Mouse (Mus musculus): Measurements from ENCODE around the gene Gm10961. TPM values are rescaled to one million over a fixed set of nuclear protein-coding genes. Genes with fewer than 3 reads are reported as not detected.

Gene Gm10961
- total RNA-seq, 2 experiments from 2014 or later: not detected

GRCm38 (mm10) chr3:107652968-107653367 lies 21.8 kb downstream of the Gm10961 start:
- H3K4me3 ChIP-seq: no peak overlapping the region
- H3K27ac ChIP-seq: no peak overlapping the region
- no peak for TF ChIP-seq CTCF (IDR thresholded peaks at IDR 0.05)
- no peak for DNase-seq
- intact Hi-C loops (cut with DNase I): no loop called here

GRCm38 (mm10) chr3:107654861-107655260 lies 23.7 kb downstream of the Gm10961 start:
- no peak for TF ChIP-seq CTCF (IDR thresholded peaks at IDR 0.05)
- intact Hi-C loops (cut with DNase I): no loop called here

GRCm38 (mm10) chr3:107655491-107655890 lies 24.4 kb downstream of the Gm10961 start:
- TF ChIP-seq CTCF (IDR thresholded peaks at IDR 0.05): no peak
- intact Hi-C loops (cut with DNase I): no loop called here
- H3K27ac ChIP-seq: no peak overlapping the region
- H3K4me3 ChIP-seq: no peak overlapping the region
- no peak for DNase-seq

More at GRCm38 (mm10) chr3:107654861-107655260, 23.7 kb downstream of the Gm10961 start:
- DNase-seq: no peak
- Histone ChIP-seq H3K27ac (no peak overlapping the region), H3K4me3 (no peak overlapping the region)

GRCm38 (mm10) chr3:107656151-107656550 lies 25.0 kb downstream of the Gm10961 start:
- TF ChIP-seq CTCF (IDR thresholded peaks at IDR 0.05): no peak
- Histone ChIP-seq H3K4me3 (no peak overlapping the region), H3K27ac (no peak overlapping the region)
- DNase-seq: no peak
- intact Hi-C loops (cut with DNase I): no loop called here

GRCm38 (mm10) chr3:107656888-107657287 lies 25.8 kb downstream of the Gm10961 start:
- intact Hi-C loops (cut with DNase I): no loop called here
- TF ChIP-seq CTCF (IDR thresholded peaks at IDR 0.05): no peak
- H3K27ac ChIP-seq: no peak overlapping the region
- H3K4me3 ChIP-seq: no peak overlapping the region
- DNase-seq: no peak

DNA sequence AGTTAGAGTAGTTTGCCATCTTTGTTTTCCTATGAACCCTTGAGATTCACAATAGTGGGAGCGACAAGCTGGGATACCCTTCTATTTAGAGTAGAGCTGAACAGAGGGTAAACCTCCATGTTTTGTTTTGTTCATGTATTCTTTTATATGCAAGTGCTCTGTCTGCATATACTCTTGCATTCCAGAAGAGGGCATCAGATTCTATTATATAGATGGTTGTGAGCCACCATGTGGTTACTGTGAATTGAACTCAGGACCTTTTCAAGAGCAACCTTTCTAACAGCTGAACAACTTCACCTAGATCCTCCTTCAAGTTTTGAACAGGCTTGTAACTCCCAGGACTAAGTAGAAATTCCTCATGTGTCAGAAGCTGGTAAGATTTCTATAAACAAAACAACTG lies 27.9 kb downstream of the Gm10961 start:
- intact Hi-C loops (cut with DNase I): no loop called here
- Histone ChIP-seq H3K27ac (no peak overlapping the region), H3K4me3 (no peak overlapping the region)
- peak; percentile 44 for TF ChIP-seq CTCF (IDR thresholded peaks at IDR 0.05)
- no peak for DNase-seq

DNA sequence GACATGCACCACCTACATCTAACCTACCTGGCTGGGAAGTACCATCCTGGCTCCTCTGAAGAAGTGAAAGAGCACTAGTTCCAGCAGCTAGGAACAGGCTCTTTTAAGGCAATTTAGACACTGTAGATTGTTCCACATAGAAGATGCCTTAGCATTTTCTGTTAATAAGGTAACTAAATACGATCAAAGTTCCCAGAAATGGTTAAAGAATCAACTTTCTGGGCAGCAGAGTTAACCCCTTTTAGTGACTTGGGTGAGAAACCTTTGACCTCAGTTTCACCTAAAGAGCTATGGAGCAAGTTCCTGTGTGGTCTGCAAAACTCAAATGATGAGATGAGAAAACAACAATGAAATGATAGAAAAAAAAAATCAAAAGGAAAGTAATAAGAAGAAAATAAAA lies 33.5 kb downstream of the Gm10961 start:
- DNase-seq: no peak
- Histone ChIP-seq H3K27ac (no peak overlapping the region), H3K4me3 (no peak overlapping the region)
- TF ChIP-seq CTCF (IDR thresholded peaks at IDR 0.05): no peak
- intact Hi-C loops (cut with DNase I): no loop called here

GRCm38 (mm10) chr3:107667426-107667825 lies 36.3 kb downstream of the Gm10961 start:
- no peak for TF ChIP-seq CTCF (IDR thresholded peaks at IDR 0.05)
- H3K4me3 ChIP-seq: no peak overlapping the region
- DNase-seq: no peak
- intact Hi-C loops (cut with DNase I): no loop called here
- H3K27ac ChIP-seq: no peak overlapping the region

- Histone ChIP-seq H3K4me3 (no peak overlapping the region), H3K27ac (no peak overlapping the region)
- intact Hi-C loops (cut with DNase I): no loop called here
- no peak for DNase-seq
- TF ChIP-seq CTCF (IDR thresholded peaks at IDR 0.05): no peak
These were observed 37.7 kb downstream of the Gm10961 start for GRCm38 (mm10) chr3:107668786-107669185.

DNA sequence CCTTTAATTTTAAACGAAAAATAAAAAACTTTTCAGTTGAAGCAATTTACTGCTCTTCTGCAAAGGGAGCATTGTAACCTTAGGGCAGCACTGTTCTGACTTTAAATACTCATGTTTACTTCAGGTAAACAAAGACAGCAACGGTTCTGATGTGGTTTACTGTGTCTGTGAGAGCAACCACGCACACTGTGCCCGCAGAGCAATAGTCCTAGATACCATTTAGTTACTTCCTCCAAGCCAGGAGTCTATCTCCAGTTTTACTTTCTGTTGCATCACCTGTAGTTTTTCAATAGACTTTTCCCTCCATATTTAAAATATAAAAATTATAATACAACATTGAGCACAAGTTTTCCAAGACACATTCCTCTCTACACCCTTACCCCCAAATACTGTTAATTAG lies 39.4 kb downstream of the Gm10961 start:
- DNase-seq: no peak
- no peak for TF ChIP-seq CTCF (IDR thresholded peaks at IDR 0.05)
- no peak overlapping the region for H3K4me3 ChIP-seq
- H3K27ac ChIP-seq: no peak overlapping the region
- intact Hi-C loops (cut with DNase I): no loop called here

DNA sequence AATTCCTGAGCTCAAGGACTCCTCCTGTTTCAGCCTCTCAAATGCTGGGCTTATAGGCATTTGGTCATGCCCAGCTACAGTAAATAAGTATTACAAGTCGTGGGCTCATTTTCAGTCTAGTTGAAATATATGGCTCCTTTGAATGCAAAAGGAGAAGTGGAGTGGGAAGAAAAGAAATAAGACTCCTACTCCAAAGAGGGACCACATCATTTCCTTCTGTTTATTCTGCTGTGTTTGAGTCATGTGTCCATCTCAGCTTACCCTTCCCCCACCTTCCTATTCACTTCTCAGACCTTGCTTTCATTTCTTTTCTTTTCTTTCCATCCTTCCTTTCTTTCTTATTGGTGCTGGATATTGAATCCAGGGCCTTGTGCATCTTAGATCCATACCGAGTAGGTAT lies 40.4 kb downstream of the Gm10961 start:
- DNase-seq: no peak
- intact Hi-C loops (cut with DNase I): no loop called here
- Histone ChIP-seq H3K27ac (no peak overlapping the region), H3K4me3 (no peak overlapping the region)
- TF ChIP-seq CTCF (IDR thresholded peaks at IDR 0.05): no peak

- intact Hi-C loops (cut with DNase I): no loop called here
- DNase-seq: peak; percentile 53
- Histone ChIP-seq H3K27ac (peak overlapping the region; percentile 70), H3K4me3 (peak overlapping the region; percentile 13)
- no peak for TF ChIP-seq CTCF (IDR thresholded peaks at IDR 0.05)
These were observed 49.9 kb downstream of the Gm10961 start for GRCm38 (mm10) chr3:107680790-107681576.

Other genes with a start within 250 kb of the Gm10961 start
- gene Kcnc4, start 171.8 kb upstream of the Gm10961 start, total RNA-seq (2021): 10 to 100 TPM; 51.9 to 72.3 TPM
- under 1 TPM; 0.28 to 0.81 TPM for gene Slc6a17, start 113.3 kb upstream of the Gm10961 start, total RNA-seq (2021)
- gene Ubl4b, start 76.2 kb upstream of the Gm10961 start, total RNA-seq (2021): not detected
- gene Alx3, start 36.3 kb upstream of the Gm10961 start, total RNA-seq (2021): not detected
- 10 to 100 TPM; 16.6 to 20.4 TPM for gene Strip1, start 372 bp downstream of the Gm10961 start, total RNA-seq (2021)
- gene Ahcyl1, start 65.2 kb downstream of the Gm10961 start, total RNA-seq (2021): 10 to 100 TPM; 30.0 to 33.0 TPM
- 1 to 10 TPM; 7.9 to 8.5 TPM for gene Csf1, start 129.1 kb downstream of the Gm10961 start, total RNA-seq (2021)
- gene Eps8l3, start 245.9 kb downstream of the Gm10961 start, total RNA-seq (2021): not detected

Measured in gastrocnemius, adult 2 months (tissue).